Mouse (Mus musculus) midbrain, embryonic 11.5 days (tissue): ENCODE measurements around the gene Fmo6. TPM values are rescaled to one million over a fixed set of nuclear protein-coding genes. Genes with fewer than 3 reads are reported as not detected.
A peak's percentile ranks its signal among the peaks of the same experiment; 100 is the strongest.

Experiments used
- ATAC-seq: fragments of 200-750 bp; cut with Nextera tagmentation; 2 replicates; pipeline ENCODE4 v1.8.0; 2017; ENCODE audit warnings: moderate TSS enrichment, moderate library complexity; ENCODE audit not compliant: low FRiP score
- DNase-seq: peaks from one replicate; pipeline ENCODE4 v3.0.0; 2015; ENCODE audit warnings: low spot score; ENCODE audit errors: missing footprints
- H3K27ac ChIP-seq: fragments of 300-500 bp; sonication (generic); 2 replicates; pipeline ENCODE4 v1.5.1; 2014; ENCODE audit warnings: low read depth, low read length
- H3K27me3 ChIP-seq: fragments of 300-500 bp; sonication (generic); 2 replicates; pipeline ENCODE4 v1.6.1; 2014; ENCODE audit warnings: mild to moderate bottlenecking, low read length, moderate library complexity, mixed read lengths; ENCODE audit not compliant: control insufficient read depth, insufficient read depth
- H3K36me3 ChIP-seq: fragments of 300-500 bp; sonication (generic); 2 replicates; pipeline ENCODE4 v1.6.1; 2014; ENCODE audit warnings: mild to moderate bottlenecking, low read length, moderate library complexity, mixed read lengths; ENCODE audit not compliant: control insufficient read depth, insufficient read depth
- H3K4me1 ChIP-seq: fragments of 300-500 bp; sonication (generic); 2 replicates; pipeline ENCODE4 v1.6.1; 2014; ENCODE audit warnings: low read length; ENCODE audit not compliant: control insufficient read depth, insufficient read depth
- H3K4me2 ChIP-seq: fragments of 300-500 bp; sonication (generic); 2 replicates; pipeline ENCODE4 v1.6.1; 2014; ENCODE audit warnings: mild to moderate bottlenecking, moderate library complexity
- H3K4me3 ChIP-seq: fragments of 300-500 bp; sonication (generic); 2 replicates; pipeline ENCODE4 v1.5.1; 2014; ENCODE audit warnings: low read depth, low read length
- H3K9ac ChIP-seq: fragments of 300-500 bp; sonication (generic); 2 replicates; pipeline ENCODE4 v1.6.1; 2014; ENCODE audit warnings: low read length
- H3K9me3 ChIP-seq: fragments of 300-500 bp; sonication (generic); 2 replicates; pipeline ENCODE4 v1.6.1; 2016; ENCODE audit warnings: low read length; ENCODE audit not compliant: control insufficient read depth
- WGBS: fragments of 180-500 bp; shearing (Covaris S2); extraction: QIAGEN DNeasy Blood & Tissue Kit; methylation state at CpG from one replicate; pipeline ENCODE4 v1.1.7; 2014; 5-methylcytosine and 5-hydroxymethylcytosine counted together
- polyA plus RNA-seq: library from polyadenylated mRNA; unstranded; fragments of >200 nt; fragmentation: Nextera tagmentation; extraction: Ambion mirVana; gene quantifications from 2 replicates; pipeline ENCODE4 v1.2.1, GENCODE M21; 2014

The Fmo6 gene
- polyA plus RNA-seq, result not detected in 2 replicates

GRCm38 (mm10) chr1:162937415-162937814, at the start of gene Fmo6:
Gene Fmo6 (minus strand): TSS chr1:162937515.
- H3K4me2 ChIP-seq, result no peak within 1 kb of the TSS
- no peak within 1 kb of the TSS for H3K9ac ChIP-seq
- H3K9me3 ChIP-seq, result no peaks in the 10 kb centered on the region
- no peaks in the 10 kb centered on the region for H3K36me3 ChIP-seq
- DNase-seq, result no peak
- ATAC-seq, result no peak
- H3K27me3 ChIP-seq, result no peaks in the 10 kb centered on the region
- no peak within 1 kb of the TSS for H3K4me3 ChIP-seq
- H3K4me1 ChIP-seq, result no peaks in the 10 kb centered on the region
- no peak within 1 kb of the TSS for H3K27ac ChIP-seq
- WGBS, result 85% methylated on average over 6 of the region's 6 CpGs

- Histone ChIP-seq H3K27ac (no peak overlapping the region), H3K4me3 (no peak overlapping the region), H3K9ac (no peak overlapping the region), H3K4me1 (no peaks in the 10 kb centered on the region), H3K9me3 (no peaks in the 10 kb centered on the region), H3K27me3 (no peaks in the 10 kb centered on the region), H3K4me2 (no peak overlapping the region), H3K36me3 (no peaks in the 10 kb centered on the region)
- ATAC-seq, result no peak
- WGBS, result 88% methylated on average over 1 of the region's 1 CpGs
- no peak for DNase-seq
Observed at GRCm38 (mm10) chr1:162986777-162987176, 49.5 kb upstream of the Fmo6 start.

- DNase-seq, result no peak
- H3K9ac ChIP-seq, result no peak overlapping the region
- H3K4me1 ChIP-seq, result no peaks in the 10 kb centered on the region
- H3K9me3 ChIP-seq, result no peaks in the 10 kb centered on the region
- 82% methylated on average over 2 of the region's 2 CpGs for WGBS
- no peaks in the 10 kb centered on the region for H3K27me3 ChIP-seq
- H3K36me3 ChIP-seq, result no peaks in the 10 kb centered on the region
- no peak overlapping the region for H3K4me3 ChIP-seq
- no peak overlapping the region for H3K27ac ChIP-seq
- ATAC-seq, result no peak
- H3K4me2 ChIP-seq, result no peak overlapping the region
Observed at GRCm38 (mm10) chr1:162986121-162986748, 48.9 kb upstream of the Fmo6 start.

- ATAC-seq, result no peak
- H3K9ac ChIP-seq, result no peak within 1 kb of the TSS
- no peak within 1 kb of the TSS for H3K4me2 ChIP-seq
- no peak within 1 kb of the TSS for H3K4me3 ChIP-seq
- no peaks in the 10 kb centered on the region for H3K4me1 ChIP-seq
- no peak for DNase-seq
- WGBS, result 68% methylated on average over 1 of the region's 1 CpGs
- no peaks in the 10 kb centered on the region for H3K9me3 ChIP-seq
- no peak within 1 kb of the TSS for H3K27ac ChIP-seq
- H3K36me3 ChIP-seq, result no peaks in the 10 kb centered on the region
- no peaks in the 10 kb centered on the region for H3K27me3 ChIP-seq
Observed at GRCm38 (mm10) chr1:162984428-162984827, 47.1 kb upstream of the Fmo6 start, which contains the start of gene Fmo3. Gene Fmo3 (minus strand): TSS chr1:162984528.

- Histone ChIP-seq H3K27ac (no peak overlapping the region), H3K9me3 (no peaks in the 10 kb centered on the region), H3K4me3 (no peak overlapping the region), H3K9ac (no peak overlapping the region), H3K36me3 (no peaks in the 10 kb centered on the region), H3K27me3 (no peaks in the 10 kb centered on the region), H3K4me2 (no peak overlapping the region), H3K4me1 (no peaks in the 10 kb centered on the region)
- no peak for DNase-seq
- no peak for ATAC-seq
- WGBS, result 75% methylated on average over 2 of the region's 2 CpGs
Observed at GRCm38 (mm10) chr1:162963556-162963955, 26.2 kb upstream of the Fmo6 start.

GRCm38 (mm10) chr1:162957422-162957821, 20.1 kb upstream of the Fmo6 start:
- H3K9ac ChIP-seq, result no peak overlapping the region
- H3K27ac ChIP-seq, result no peak overlapping the region
- no peaks in the 10 kb centered on the region for H3K27me3 ChIP-seq
- H3K9me3 ChIP-seq, result no peaks in the 10 kb centered on the region
- H3K4me2 ChIP-seq, result no peak overlapping the region
- no peak overlapping the region for H3K4me3 ChIP-seq
- no peak for ATAC-seq
- H3K36me3 ChIP-seq, result no peaks in the 10 kb centered on the region
- 87% methylated on average over 1 of the region's 1 CpGs for WGBS
- no peaks in the 10 kb centered on the region for H3K4me1 ChIP-seq
- no peak for DNase-seq

GRCm38 (mm10) chr1:162953079-162953478, 15.8 kb upstream of the Fmo6 start:
- WGBS, result 68% methylated on average over 2 of the region's 2 CpGs

GRCm38 (mm10) chr1:162949763-162950162, 12.4 kb upstream of the Fmo6 start:
- DNase-seq, result no peak
- no peaks in the 10 kb centered on the region for H3K27me3 ChIP-seq
- WGBS, result 78% methylated on average over 1 of the region's 1 CpGs
- H3K9ac ChIP-seq, result no peak overlapping the region
- H3K9me3 ChIP-seq, result no peaks in the 10 kb centered on the region
- no peaks in the 10 kb centered on the region for H3K36me3 ChIP-seq
- no peak for ATAC-seq
- H3K4me3 ChIP-seq, result no peak overlapping the region
- H3K4me2 ChIP-seq, result no peak overlapping the region
- no peaks in the 10 kb centered on the region for H3K4me1 ChIP-seq
- H3K27ac ChIP-seq, result no peak overlapping the region

More at GRCm38 (mm10) chr1:162953079-162953478, 15.8 kb upstream of the Fmo6 start:
- Histone ChIP-seq H3K4me1 (no peaks in the 10 kb centered on the region), H3K4me3 (no peak overlapping the region), H3K27ac (no peak overlapping the region), H3K36me3 (no peaks in the 10 kb centered on the region), H3K4me2 (no peak overlapping the region), H3K27me3 (no peaks in the 10 kb centered on the region), H3K9me3 (no peaks in the 10 kb centered on the region), H3K9ac (no peak overlapping the region)
- ATAC-seq (no peak), DNase-seq (no peak)

GRCm38 (mm10) chr1:162947934-162948333, 10.6 kb upstream of the Fmo6 start:
- H3K9ac ChIP-seq, result no peak overlapping the region
- WGBS, result 95% methylated on average over 6 of the region's 6 CpGs
- H3K4me1 ChIP-seq, result no peaks in the 10 kb centered on the region
- H3K4me2 ChIP-seq, result no peak overlapping the region
- H3K4me3 ChIP-seq, result no peak overlapping the region
- H3K36me3 ChIP-seq, result no peaks in the 10 kb centered on the region
- ATAC-seq (0 out of 2 replicates have a peak, but pooled peaks have one; percentile 38), DNase-seq (no peak)
- H3K27me3 ChIP-seq, result no peaks in the 10 kb centered on the region
- H3K9me3 ChIP-seq, result no peaks in the 10 kb centered on the region
- no peak overlapping the region for H3K27ac ChIP-seq
